Mouse (Mus musculus): ENCODE results near the gene Fryl.

GRCm38 (mm10) chr5:73190164-73190563 lies 66.3 kb downstream of the Fryl start:
- TF ChIP-seq CTCF (IDR thresholded peaks at IDR 0.05; ENCODE audit: control insufficient read depth, insufficient read depth, low read length) = no peak
- TF ChIP-seq POLR2A (IDR thresholded peaks at IDR 0.05; ENCODE audit: borderline replicate concordance, control insufficient read depth, low read depth, low read length) = no peak

Measured in bone marrow, adult 2 months (tissue).